Mouse (Mus musculus) cortical plate, adult 2 months (tissue): ENCODE results near the gene Pfkfb4.

Experiments used
- CTCF ChIP-seq: fragments of 200-500 bp; IDR thresholded peaks from 2 replicates; pipeline ENCODE4 v1.5.1; 2011; ENCODE audit warnings: mild to moderate bottlenecking, control low read depth, low read length; ENCODE audit not compliant: insufficient read depth; ENCODE audit errors: extremely low read depth
- POLR2A ChIP-seq: fragments of 200-500 bp; IDR thresholded peaks from 2 replicates; pipeline ENCODE4 v1.6.1; 2011; ENCODE audit warnings: mild to moderate bottlenecking, low read length, control low read depth; ENCODE audit not compliant: insufficient read depth; ENCODE audit errors: extremely low read depth

GRCm38 (mm10) chr9:109057543-109057942, 66.0 kb downstream of the Pfkfb4 start:
- TF ChIP-seq POLR2A = no peak
- TF ChIP-seq CTCF = no peak
